Mouse (Mus musculus) midbrain, embryonic 14.5 days (tissue): ENCODE measurements at regions not wholly inside any gene's neighbourhood (a gene's known extent, or its start where the extent isn't known, plus 50 kb on each side); places are given as distances from the start of the nearest gene placed in this dataset.

ENCODE experiments used
- ATAC-seq: fragments of 200-750 bp; cut with Nextera tagmentation; 2 replicates; pipeline ENCODE4 v1.8.0; 2017; ENCODE audit warnings: moderate number of reproducible peaks, moderate library complexity; ENCODE audit not compliant: low FRiP score, low TSS enrichment
- DNase-seq: peaks from one replicate; pipeline ENCODE4 v3.0.0-alpha.2; 2015
- H3K27ac ChIP-seq: fragments of 300-500 bp; sonication (generic); replicated peaks from 2 replicates; pipeline ENCODE4 v1.5.1; 2014; ENCODE audit warnings: mild to moderate bottlenecking, low read depth, low read length, moderate library complexity
- H3K27me3 ChIP-seq: fragments of 300-500 bp; sonication (generic); 2 replicates; pipeline ENCODE4 v1.6.1; 2014; ENCODE audit warnings: low read length, control low read depth, mixed read lengths; ENCODE audit not compliant: control insufficient read depth, insufficient read depth
- H3K36me3 ChIP-seq: fragments of 300-500 bp; sonication (generic); 2 replicates; pipeline ENCODE4 v1.6.1; 2014; ENCODE audit warnings: low read length, control low read depth; ENCODE audit not compliant: control insufficient read depth, insufficient read depth
- H3K4me1 ChIP-seq: fragments of 300-500 bp; sonication (generic); 2 replicates; pipeline ENCODE4 v1.6.1; 2014; ENCODE audit warnings: mild to moderate bottlenecking, antibody characterized with exemption, low read length, control low read depth; ENCODE audit not compliant: control insufficient read depth, insufficient read depth
- H3K4me2 ChIP-seq: fragments of 300-500 bp; sonication (generic); 2 replicates; pipeline ENCODE4 v1.6.1; 2014; ENCODE audit warnings: mild to moderate bottlenecking, low read length, moderate library complexity
- H3K4me3 ChIP-seq: fragments of 300-500 bp; sonication (generic); replicated peaks from 2 replicates; pipeline ENCODE4 v1.5.1; 2014; ENCODE audit warnings: low read depth, low read length
- H3K9ac ChIP-seq: fragments of 300-500 bp; sonication (generic); replicated peaks from 2 replicates; pipeline ENCODE4 v1.6.1; 2014; ENCODE audit warnings: mild to moderate bottlenecking, low read length, moderate library complexity
- H3K9me3 ChIP-seq: fragments of 300-500 bp; sonication (generic); 2 replicates; pipeline ENCODE4 v1.6.1; 2016; ENCODE audit warnings: low read length, control low read depth, mixed read lengths; ENCODE audit not compliant: control insufficient read depth
- WGBS: fragments of 180-500 bp; shearing (Covaris S2); extraction: QIAGEN DNeasy Blood & Tissue Kit; methylation state at CpG from one replicate; pipeline ENCODE4 v1.1.7; 2014; 5-methylcytosine and 5-hydroxymethylcytosine counted together

DNA sequence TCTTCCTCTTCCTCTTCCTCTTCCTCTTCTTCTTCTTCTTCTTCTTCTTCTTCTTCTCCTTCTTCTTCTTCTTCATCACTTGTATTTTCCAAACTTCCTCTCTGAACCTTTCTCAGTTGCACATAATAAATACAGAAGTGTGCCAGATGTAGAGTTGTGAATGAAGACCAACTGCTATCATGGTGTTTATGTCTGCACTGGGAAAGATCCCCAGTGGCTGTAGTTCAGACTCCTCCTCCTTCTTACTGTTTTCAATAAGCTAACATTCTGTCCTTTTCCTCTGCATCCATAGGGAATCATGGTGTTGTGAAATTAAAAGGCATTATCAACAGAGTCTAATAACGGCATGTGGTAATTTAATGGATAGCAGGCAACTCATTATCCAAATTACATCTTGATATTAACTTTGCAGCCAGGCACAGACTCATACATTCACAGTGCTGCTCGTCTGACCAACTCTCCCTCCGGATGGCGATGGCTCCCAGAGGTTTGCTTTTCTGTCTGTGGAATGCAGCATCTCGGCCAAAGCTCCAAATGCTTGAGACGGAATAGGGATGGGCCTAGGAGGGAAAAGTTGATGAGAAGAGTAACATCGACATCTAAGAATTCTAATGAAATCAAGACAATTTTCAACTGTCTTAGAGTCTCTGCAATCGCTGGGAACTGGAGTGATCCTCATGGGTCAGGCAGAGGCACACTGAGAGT is 219.6 kb downstream of the Irs2 start:
- Histone ChIP-seq H3K36me3 (no peaks in the 10 kb centered on the region), H3K4me1 (no peaks in the 10 kb centered on the region; the same call in 1 of the 2 replicates), H3K9me3 (no peaks in the 10 kb centered on the region), H3K9ac (no peak overlapping the region), H3K27me3 (no peaks in the 10 kb centered on the region), H3K4me2 (no peak overlapping the region), H3K27ac (no peak overlapping the region), H3K4me3 (no peak overlapping the region)
- WGBS, result 78% methylated on average over 8 of the region's 8 CpGs
- ATAC-seq, result no peak
- no peak for DNase-seq

DNA sequence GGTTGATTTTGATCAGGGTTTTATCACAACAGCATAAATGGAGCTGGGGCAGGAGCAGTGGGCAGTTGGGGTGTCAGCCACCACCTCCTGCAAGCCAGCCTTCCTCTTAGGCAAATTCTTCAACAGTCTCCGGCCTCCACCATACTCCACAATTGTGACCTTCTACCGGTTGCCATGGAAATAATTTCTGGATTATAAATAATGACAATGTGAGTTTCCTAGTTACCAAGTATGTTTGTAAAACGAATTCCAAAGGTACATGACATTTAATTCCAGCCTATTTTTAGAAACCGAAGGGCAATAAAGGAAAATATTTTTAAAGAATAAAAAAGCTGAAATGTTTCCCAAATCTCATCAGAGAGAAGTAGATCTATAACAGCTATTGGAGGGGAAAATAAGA is 222.5 kb downstream of the Irs2 start:
- Histone ChIP-seq H3K9me3 (no peaks in the 10 kb centered on the region), H3K4me1 (no peaks in the 10 kb centered on the region; the same call in 1 of the 2 replicates), H3K4me2 (no peak overlapping the region), H3K27me3 (no peaks in the 10 kb centered on the region), H3K4me3 (no peak overlapping the region), H3K27ac (no peak overlapping the region), H3K9ac (no peak overlapping the region), H3K36me3 (no peaks in the 10 kb centered on the region)
- DNase-seq (peak; percentile 31), ATAC-seq (no peak)
- 68% methylated on average over 4 of the region's 4 CpGs for WGBS

DNA sequence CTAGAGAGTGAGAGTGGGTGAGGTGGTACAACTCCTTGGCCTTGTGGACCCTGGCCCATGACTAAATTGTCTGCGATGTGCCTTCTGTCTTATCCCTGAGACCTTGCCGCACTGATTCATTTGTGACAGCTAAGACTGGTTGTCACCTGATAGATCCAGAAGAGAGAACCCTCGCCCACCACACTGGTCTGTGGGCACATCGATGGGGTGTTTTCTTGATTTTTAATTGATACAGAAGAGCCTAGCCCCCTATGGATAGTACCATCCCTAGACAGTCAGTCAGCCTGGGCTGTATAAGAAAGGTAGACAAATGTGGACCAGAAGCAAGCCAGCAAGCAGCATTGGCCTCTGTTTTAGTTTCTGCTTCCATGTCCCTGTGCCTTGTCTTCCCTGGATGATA is 222.9 kb downstream of the Irs2 start:
- DNase-seq (no peak), ATAC-seq (no peak)
- H3K4me2 ChIP-seq, result no peak overlapping the region
- no peak overlapping the region for H3K27ac ChIP-seq
- no peaks in the 10 kb centered on the region for H3K36me3 ChIP-seq
- 95% methylated on average over 4 of the region's 4 CpGs for WGBS
- no peaks in the 10 kb centered on the region; the same call in 1 of the 2 replicates for H3K4me1 ChIP-seq
- no peak overlapping the region for H3K9ac ChIP-seq
- H3K9me3 ChIP-seq, result no peaks in the 10 kb centered on the region
- H3K27me3 ChIP-seq, result no peaks in the 10 kb centered on the region
- no peak overlapping the region for H3K4me3 ChIP-seq

- Histone ChIP-seq H3K27me3 (no peaks in the 10 kb centered on the region), H3K4me2 (no peak overlapping the region), H3K4me1 (no peaks in the 10 kb centered on the region; the same call in 1 of the 2 replicates), H3K27ac (no peak overlapping the region), H3K9ac (no peak overlapping the region), H3K9me3 (no peaks in the 10 kb centered on the region), H3K4me3 (no peak overlapping the region), H3K36me3 (no peaks in the 10 kb centered on the region)
- DNase-seq (peak; percentile 58), ATAC-seq (no peak)
- WGBS, result 38% methylated on average over 1 of the region's 1 CpGs
Measured at GRCm38 (mm10) chr8:10784481-10784880, 223.8 kb downstream of the Irs2 start.

DNA sequence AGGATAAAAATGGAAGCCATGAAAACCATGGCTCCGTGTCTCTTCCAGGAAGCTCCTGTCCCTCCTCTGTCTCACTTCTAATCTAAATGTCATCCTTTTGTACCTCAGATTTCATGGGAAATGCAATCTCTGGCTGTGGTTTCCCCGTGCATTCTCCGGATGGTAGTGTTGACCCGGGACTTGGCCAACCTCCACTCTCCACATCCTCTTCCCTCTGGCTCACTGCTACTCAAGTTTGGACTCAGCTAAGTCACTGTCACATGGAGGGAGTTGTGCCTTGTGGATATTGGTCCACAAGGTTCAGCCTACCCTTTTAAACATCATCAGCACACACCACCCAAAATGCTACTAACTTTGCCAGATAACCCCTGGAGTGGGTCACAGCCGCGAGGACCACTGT is 226.4 kb downstream of the Irs2 start:
- Histone ChIP-seq H3K9me3 (peaks cover 3% of the 10 kb centered on the region), H3K27me3 (no peaks in the 10 kb centered on the region), H3K27ac (no peak overlapping the region), H3K4me3 (no peak overlapping the region), H3K36me3 (no peaks in the 10 kb centered on the region), H3K4me1 (no peaks in the 10 kb centered on the region; the same call in 1 of the 2 replicates), H3K9ac (no peak overlapping the region), H3K4me2 (no peak overlapping the region)
- no peak for ATAC-seq
- no peak for DNase-seq
- WGBS, result 93% methylated on average over 6 of the region's 6 CpGs

DNA sequence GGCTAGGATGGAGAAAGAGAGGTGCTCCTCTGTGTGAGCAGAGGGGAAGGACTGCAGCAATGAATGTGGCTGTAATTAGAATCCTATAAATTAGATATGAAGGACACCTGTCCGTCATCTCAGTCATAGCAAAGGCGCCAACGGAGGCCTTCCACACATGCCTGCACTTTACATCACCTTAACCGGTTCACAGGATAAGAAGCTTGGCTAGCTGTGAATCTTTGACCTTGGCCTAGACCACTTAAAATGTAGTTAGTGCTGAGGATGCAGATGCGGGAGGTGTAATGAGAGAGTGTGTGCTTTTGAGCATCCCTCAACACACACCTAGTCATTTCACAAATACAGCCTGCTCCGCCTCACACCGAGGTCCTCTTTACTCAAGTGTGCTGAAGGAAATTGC is 228.6 kb downstream of the Irs2 start:
- Histone ChIP-seq H3K27ac (no peak overlapping the region), H3K9ac (no peak overlapping the region), H3K27me3 (no peaks in the 10 kb centered on the region), H3K4me3 (no peak overlapping the region), H3K4me2 (no peak overlapping the region), H3K9me3 (peaks cover 4% of the 10 kb centered on the region), H3K4me1 (no peaks in the 10 kb centered on the region; the same call in 1 of the 2 replicates), H3K36me3 (no peaks in the 10 kb centered on the region)
- no peak for ATAC-seq
- DNase-seq, result no peak
- WGBS, result 93% methylated on average over 7 of the region's 7 CpGs

GRCm38 (mm10) chr8:10775202-10776010 is 232.9 kb downstream of the Irs2 start:
- 73% methylated on average over 8 of the region's 8 CpGs for WGBS
- Histone ChIP-seq H3K4me2 (no peak overlapping the region), H3K4me3 (no peak overlapping the region), H3K4me1 (no peaks in the 10 kb centered on the region), H3K9ac (no peak overlapping the region), H3K27me3 (no peaks in the 10 kb centered on the region), H3K9me3 (peaks cover 4% of the 10 kb centered on the region), H3K36me3 (no peaks in the 10 kb centered on the region), H3K27ac (no peak overlapping the region)
- ATAC-seq (no peak), DNase-seq (no peak)

DNA sequence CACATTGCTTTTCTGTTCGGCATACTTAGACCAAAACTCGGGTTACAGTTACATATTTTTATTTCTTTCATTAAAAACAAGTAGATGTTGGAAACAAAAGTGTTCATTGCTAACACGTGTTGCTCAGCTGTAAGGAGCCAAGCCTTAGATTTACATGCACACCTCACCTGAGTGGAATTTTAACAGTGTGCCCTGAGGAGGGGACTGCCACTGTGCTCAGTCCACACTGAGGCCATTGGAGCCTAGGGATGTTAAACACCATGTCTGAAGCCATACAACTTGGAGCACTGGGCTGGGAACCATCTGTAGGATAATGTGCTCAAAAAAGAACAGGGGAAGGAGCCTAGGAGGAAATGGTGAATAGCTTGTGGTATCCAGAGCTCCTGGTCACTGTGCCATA is 233.5 kb downstream of the Irs2 start:
- 91% methylated on average over 3 of the region's 3 CpGs for WGBS
- no peak overlapping the region for H3K4me3 ChIP-seq
- peaks cover 4% of the 10 kb centered on the region for H3K9me3 ChIP-seq
- no peaks in the 10 kb centered on the region for H3K4me1 ChIP-seq
- DNase-seq (no peak), ATAC-seq (no peak)
- no peak overlapping the region for H3K27ac ChIP-seq
- no peak overlapping the region for H3K9ac ChIP-seq
- H3K27me3 ChIP-seq, result no peaks in the 10 kb centered on the region
- no peaks in the 10 kb centered on the region for H3K36me3 ChIP-seq
- H3K4me2 ChIP-seq, result no peak overlapping the region

GRCm38 (mm10) chr8:10768181-10768580 is 240.1 kb downstream of the Irs2 start:
- H3K4me2 ChIP-seq, result no peak overlapping the region
- H3K36me3 ChIP-seq, result no peaks in the 10 kb centered on the region
- ATAC-seq (no peak), DNase-seq (no peak)
- WGBS, result 70% methylated on average over 4 of the region's 4 CpGs
- H3K27ac ChIP-seq, result no peak overlapping the region
- no peaks in the 10 kb centered on the region for H3K4me1 ChIP-seq
- H3K4me3 ChIP-seq, result no peak overlapping the region
- H3K9me3 ChIP-seq, result no peaks in the 10 kb centered on the region
- no peak overlapping the region for H3K9ac ChIP-seq
- no peaks in the 10 kb centered on the region for H3K27me3 ChIP-seq
